Mouse (Mus musculus): ENCODE results near the gene Isg20l2.

- TF ChIP-seq CTCF (IDR thresholded peaks at IDR 0.05; ENCODE audit: low read depth, low read length) (no peak), POLR2A (IDR thresholded peaks at IDR 0.05; ENCODE audit: extremely low read depth, insufficient read depth, low read length) (no peak)
Observed at GRCm38 (mm10) chr3:87951946-87952345, 21.8 kb downstream of the Isg20l2 start.
